Mouse (Mus musculus): Measurements from ENCODE around the gene Ttc9b. TPM values are rescaled to one million over a fixed set of nuclear protein-coding genes. Genes with fewer than 3 reads are reported as not detected.
"Not testable (repeated sequence)": the region's sequence is repeated elsewhere in the genome, so short reads cannot be mapped to it uniquely, and the experiment has no call there.

Gene Ttc9b
- polyA plus RNA-seq, 1 experiment from 2014 or later, result 1.4 TPM

DNA sequence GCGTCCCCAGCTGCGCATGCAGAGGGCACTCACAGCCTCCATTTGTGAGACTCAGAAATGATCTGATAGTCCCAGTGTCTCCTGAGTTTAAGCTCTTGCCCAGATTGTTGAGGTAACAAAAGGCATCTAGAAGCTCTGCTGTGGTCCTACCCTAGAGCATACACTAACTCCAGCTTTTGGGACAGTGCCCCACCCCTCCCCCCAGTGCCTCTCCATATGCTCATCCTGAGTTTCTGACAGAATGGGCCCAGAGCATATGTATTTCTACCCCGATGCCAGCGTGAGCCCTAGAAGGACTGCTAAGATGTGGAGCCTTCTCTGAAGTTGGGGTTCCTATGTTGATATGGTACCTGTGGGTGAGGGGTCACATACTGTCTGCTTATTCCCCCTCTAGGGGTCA, 22.3 kb upstream of the Ttc9b start:
- peaks cover 34% of the 10 kb centered on the region for H3K36me3 ChIP-seq (ENCODE audit: control insufficient read depth, insufficient read depth, low read length)

DNA sequence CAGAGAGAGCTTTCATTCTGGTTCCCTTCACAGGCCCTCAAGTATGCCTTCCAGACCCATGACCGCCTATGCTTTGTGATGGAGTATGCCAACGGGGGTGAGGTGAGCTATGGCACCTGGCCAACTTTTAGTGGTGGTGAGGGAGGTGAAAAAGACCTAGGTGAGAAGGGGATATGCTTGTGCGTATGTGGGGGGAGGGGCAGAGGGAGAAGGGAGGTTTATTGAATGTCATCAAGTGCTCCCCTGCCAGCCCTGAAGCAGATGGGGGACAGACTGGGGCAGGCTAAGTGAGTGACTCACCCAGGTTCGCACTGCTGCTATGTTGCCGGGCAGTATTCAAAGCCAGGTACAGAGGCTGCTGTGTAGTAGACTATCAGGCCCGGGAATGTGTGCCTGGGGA, 20.5 kb upstream of the Ttc9b start:
- no peaks in the 10 kb centered on the region for H3K27me3 ChIP-seq (ENCODE audit: control insufficient read depth, insufficient read depth, low read length)
- TF ChIP-seq EP300 (optimal IDR thresholded peaks at IDR 0.05) (no peak), CTCF (IDR thresholded peaks at IDR 0.05; ENCODE audit: low read depth) (no peak)
- ATAC-seq (ENCODE audit: low FRiP score, low TSS enrichment) (no peak), DNase-seq (ENCODE audit: low spot score) (no peak)
- no peak overlapping the region for H3K27ac ChIP-seq (replicated peaks)
- H3K36me3 ChIP-seq (ENCODE audit: control insufficient read depth, insufficient read depth, low read length), result peaks cover 44% of the 10 kb centered on the region
- no peak overlapping the region for H3K4me2 ChIP-seq (replicated peaks; ENCODE audit: low read depth)
- no peaks in the 10 kb centered on the region for H3K4me1 ChIP-seq (replicated peaks; ENCODE audit: control insufficient read depth, insufficient read depth)
- no peak overlapping the region for H3K4me3 ChIP-seq (ENCODE audit: low read depth, low read length)
- H3K9me3 ChIP-seq (ENCODE audit: control insufficient read depth, low read length), result no peaks in the 10 kb centered on the region
- 81% methylated on average over 6 of the region's 6 CpGs for WGBS
- H3K9ac ChIP-seq (ENCODE audit: low read length), result no peak overlapping the region

More for the DNA sequence above, 22.3 kb upstream of the Ttc9b start:
- DNase-seq (ENCODE audit: low spot score) (no peak), ATAC-seq (ENCODE audit: low FRiP score, low TSS enrichment) (no peak)
- no peak overlapping the region for H3K27ac ChIP-seq (replicated peaks)
- TF ChIP-seq CTCF (IDR thresholded peaks at IDR 0.05; ENCODE audit: low read depth) (no peak), EP300 (optimal IDR thresholded peaks at IDR 0.05) (no peak)
- no peak overlapping the region for H3K4me3 ChIP-seq (ENCODE audit: low read depth, low read length)
- no peaks in the 10 kb centered on the region for H3K9me3 ChIP-seq (ENCODE audit: control insufficient read depth, low read length)
- H3K4me2 ChIP-seq (replicated peaks; ENCODE audit: low read depth), result no peak overlapping the region
- H3K9ac ChIP-seq (ENCODE audit: low read length), result no peak overlapping the region
- no peaks in the 10 kb centered on the region for H3K4me1 ChIP-seq (replicated peaks; ENCODE audit: control insufficient read depth, insufficient read depth)
- H3K27me3 ChIP-seq (ENCODE audit: control insufficient read depth, insufficient read depth, low read length), result no peaks in the 10 kb centered on the region
- 96% methylated on average over 4 of the region's 4 CpGs for WGBS

DNA sequence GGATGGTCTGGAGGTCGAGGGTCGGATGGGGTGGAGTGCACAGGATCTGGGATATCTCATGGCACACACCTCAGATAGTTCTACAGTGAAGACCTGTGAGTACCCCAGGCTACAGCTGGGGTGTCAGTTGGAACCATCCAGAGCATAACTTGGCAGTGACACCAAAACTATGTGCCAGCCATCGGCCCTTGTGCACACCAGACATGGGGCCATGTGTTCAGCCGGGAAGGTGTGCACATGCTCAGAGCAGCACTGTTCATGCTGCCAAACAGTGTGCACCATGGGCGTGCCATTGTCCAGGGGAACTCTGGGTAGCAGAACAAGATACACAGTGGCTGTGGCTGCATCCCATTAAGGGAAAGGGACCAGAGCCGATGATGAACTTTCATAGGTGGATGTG, 19.0 kb upstream of the Ttc9b start:
- Histone ChIP-seq H3K4me1 (replicated peaks; ENCODE audit: control insufficient read depth, insufficient read depth) (no peaks in the 10 kb centered on the region), H3K4me2 (replicated peaks; ENCODE audit: low read depth) (no peak overlapping the region), H3K9ac (ENCODE audit: low read length) (no peak overlapping the region), H3K9me3 (ENCODE audit: control insufficient read depth, low read length) (no peaks in the 10 kb centered on the region), H3K27ac (replicated peaks) (no peak overlapping the region), H3K27me3 (ENCODE audit: control insufficient read depth, insufficient read depth, low read length) (no peaks in the 10 kb centered on the region), H3K4me3 (ENCODE audit: low read depth, low read length) (no peak overlapping the region), H3K36me3 (ENCODE audit: control insufficient read depth, insufficient read depth, low read length) (peaks cover 37% of the 10 kb centered on the region)
- no peak for DNase-seq (ENCODE audit: low spot score)
- 95% methylated on average over 6 of the region's 6 CpGs for WGBS
- TF ChIP-seq CTCF (IDR thresholded peaks at IDR 0.05; ENCODE audit: low read depth) (no peak), EP300 (optimal IDR thresholded peaks at IDR 0.05) (no peak)
- ATAC-seq (ENCODE audit: low FRiP score, low TSS enrichment), result no peak

DNA sequence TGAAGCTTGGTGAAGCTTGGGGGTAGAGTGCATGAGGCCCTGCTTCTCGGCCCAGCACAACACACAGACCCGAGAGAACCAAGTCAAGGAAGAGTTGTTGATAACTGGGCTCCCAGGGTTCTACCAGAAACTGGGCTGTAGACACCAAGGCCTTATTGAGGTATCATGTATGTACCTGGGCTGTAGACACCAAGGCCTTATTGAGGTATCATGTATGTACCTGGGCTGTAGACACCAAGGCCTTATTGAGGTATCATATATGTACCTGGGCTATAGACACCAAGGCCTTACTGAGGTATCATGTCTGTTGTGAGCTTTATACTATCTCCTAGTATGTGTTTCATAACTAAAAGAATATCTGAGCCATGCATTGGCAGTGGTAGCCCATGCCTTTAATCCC, 18.6 kb upstream of the Ttc9b start:
- H3K27ac ChIP-seq (replicated peaks); H3K4me3 ChIP-seq (ENCODE audit: low read depth, low read length); DNase-seq (ENCODE audit: low spot score); H3K9me3 ChIP-seq (ENCODE audit: control insufficient read depth, low read length); H3K4me1 ChIP-seq (replicated peaks; ENCODE audit: control insufficient read depth, insufficient read depth); ATAC-seq (ENCODE audit: low FRiP score, low TSS enrichment); H3K27me3 ChIP-seq (ENCODE audit: control insufficient read depth, insufficient read depth, low read length); H3K9ac ChIP-seq (ENCODE audit: low read length); H3K4me2 ChIP-seq (replicated peaks; ENCODE audit: low read depth): not testable (repeated sequence)
- 95% methylated on average over 2 of the region's 2 CpGs for WGBS
- H3K36me3 ChIP-seq (ENCODE audit: control insufficient read depth, insufficient read depth, low read length), result peaks cover 37% of the 10 kb centered on the region

DNA sequence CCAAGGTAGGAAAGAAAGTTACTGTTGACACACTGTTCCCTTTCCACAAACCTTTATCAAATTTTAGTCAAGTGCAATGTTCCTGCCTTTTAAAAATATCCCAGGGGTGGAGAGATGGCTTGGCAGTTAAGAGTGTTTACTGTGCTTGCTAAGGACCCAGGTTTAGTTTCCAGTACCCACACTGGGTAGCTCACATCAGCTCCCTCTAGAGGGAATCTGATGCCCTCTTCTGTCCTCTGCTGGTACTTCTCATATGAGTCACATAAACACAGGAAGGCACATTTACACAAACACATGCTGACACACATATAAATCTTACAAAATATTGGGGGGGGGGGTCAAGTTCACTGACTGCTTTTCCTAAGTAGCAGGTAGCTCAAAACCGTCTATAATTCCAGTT, 9.2 kb upstream of the Ttc9b start:
- no peak for TF ChIP-seq EP300 (optimal IDR thresholded peaks at IDR 0.05)
- peak; percentile 45 for TF ChIP-seq CTCF (IDR thresholded peaks at IDR 0.05; ENCODE audit: low read depth)
- H3K4me1 ChIP-seq (replicated peaks; ENCODE audit: control insufficient read depth, insufficient read depth), result no peaks in the 10 kb centered on the region
- no peak overlapping the region for H3K4me2 ChIP-seq (replicated peaks; ENCODE audit: low read depth)
- H3K36me3 ChIP-seq (ENCODE audit: control insufficient read depth, insufficient read depth, low read length), result no peaks in the 10 kb centered on the region
- H3K4me3 ChIP-seq (ENCODE audit: low read depth, low read length), result no peak overlapping the region
- no peak overlapping the region for H3K9ac ChIP-seq (ENCODE audit: low read length)
- no peak overlapping the region for H3K27ac ChIP-seq (replicated peaks)
- DNase-seq (ENCODE audit: low spot score), result no peak
- H3K27me3 ChIP-seq (ENCODE audit: control insufficient read depth, insufficient read depth, low read length), result no peaks in the 10 kb centered on the region
- ATAC-seq (ENCODE audit: low FRiP score, low TSS enrichment), result no peak
- no peaks in the 10 kb centered on the region for H3K9me3 ChIP-seq (ENCODE audit: control insufficient read depth, low read length)
- 57% methylated on average over 1 of the region's 1 CpGs for WGBS

DNA sequence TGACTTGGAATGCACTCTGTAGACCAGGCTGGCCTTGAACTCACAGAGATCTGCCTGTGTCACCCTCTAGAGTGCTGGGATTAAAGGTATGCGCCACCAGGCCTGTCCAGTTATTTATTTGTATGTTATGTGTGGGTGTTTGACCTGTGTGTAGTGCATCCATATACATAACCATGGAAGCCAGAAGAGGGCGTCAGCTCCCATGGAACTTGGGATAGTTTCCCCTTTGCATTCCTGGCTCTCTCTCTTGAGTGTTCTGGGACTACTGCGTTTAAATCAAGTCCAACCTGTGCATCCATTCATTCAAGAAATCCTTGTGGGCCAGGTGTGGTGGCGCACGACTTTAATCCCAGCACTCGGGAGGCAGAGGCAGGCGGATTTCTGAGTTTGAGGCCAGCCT, 7.2 kb upstream of the Ttc9b start:
- 83% methylated on average over 7 of the region's 7 CpGs for WGBS
- no peaks in the 10 kb centered on the region for H3K4me1 ChIP-seq (replicated peaks; ENCODE audit: control insufficient read depth, insufficient read depth)
- DNase-seq (ENCODE audit: low spot score), result no peak

More for the DNA sequence above, 7.2 kb upstream of the Ttc9b start:
- no peak overlapping the region for H3K27ac ChIP-seq (replicated peaks)
- ATAC-seq (ENCODE audit: low FRiP score, low TSS enrichment), result no peak
- no peak overlapping the region for H3K4me2 ChIP-seq (replicated peaks; ENCODE audit: low read depth)
- H3K4me3 ChIP-seq (ENCODE audit: low read depth, low read length), result no peak overlapping the region
- H3K36me3 ChIP-seq (ENCODE audit: control insufficient read depth, insufficient read depth, low read length), result no peaks in the 10 kb centered on the region
- no peak for TF ChIP-seq CTCF (IDR thresholded peaks at IDR 0.05; ENCODE audit: low read depth)
- TF ChIP-seq EP300 (optimal IDR thresholded peaks at IDR 0.05), result no peak
- H3K9me3 ChIP-seq (ENCODE audit: control insufficient read depth, low read length), result no peaks in the 10 kb centered on the region
- no peaks in the 10 kb centered on the region for H3K27me3 ChIP-seq (ENCODE audit: control insufficient read depth, insufficient read depth, low read length)
- H3K9ac ChIP-seq (ENCODE audit: low read length), result no peak overlapping the region

Data from stomach, postnatal 0 days (tissue).